Mouse (Mus musculus) gastrocnemius, postnatal 36 days (tissue): ENCODE results near the gene Cdh5. TPM values are rescaled to one million over a fixed set of nuclear protein-coding genes. Genes with fewer than 3 reads are reported as not detected.
A peak's percentile ranks its signal among the peaks of the same experiment; 100 is the strongest.

Experiments
- DNase-seq, 2 experiments: peaks; one replicate each; pipeline ENCODE4 v3.0.0; 2022
- intact Hi-C: fragments of 180-260 bp; cut with DNase I; formaldehyde crosslinking; loops from one replicate; pipeline ENCODE4 v1.15.1; 2025
- total RNA-seq, 2 experiments: library from RNA; stranded (reverse); gene quantifications; 2 replicates each; pipeline ENCODE4 v1.2.3; 2021

Gene Cdh5
- total RNA-seq, 2 experiments from 2014 or later = 40.2 to 46.1 TPM

- intact Hi-C loops = no loop called here
- no peak for DNase-seq
These were observed 29.5 kb downstream of the Cdh5 start for GRCm38 (mm10) chr8:104130916-104131315.

GRCm38 (mm10) chr8:104131414-104131975 lies 30.1 kb downstream of the Cdh5 start:
- no peak for DNase-seq
- intact Hi-C loops = no loop called here

GRCm38 (mm10) chr8:104134521-104134920 lies 33.1 kb downstream of the Cdh5 start:
- no peak for DNase-seq
- intact Hi-C loops = no loop called here

GRCm38 (mm10) chr8:104136277-104136676 lies 34.9 kb downstream of the Cdh5 start:
- DNase-seq = no peak
- intact Hi-C loops = no loop called here

GRCm38 (mm10) chr8:104137636-104138035 lies 36.2 kb downstream of the Cdh5 start:
- no peak for DNase-seq
- intact Hi-C loops = no loop called here

GRCm38 (mm10) chr8:104140611-104141010 lies 39.2 kb downstream of the Cdh5 start:
- DNase-seq = no peak
- intact Hi-C loops = loop anchor here (1.0 kb wide), 1 partner anchor 42 kb away; no protein-coding TSS in a partner anchor

GRCm38 (mm10) chr8:104142415-104142814 lies 41.0 kb downstream of the Cdh5 start:
- intact Hi-C loops = no loop called here
- DNase-seq = no peak

- intact Hi-C loops = no loop called here
These were observed 42.0 kb downstream of the Cdh5 start for GRCm38 (mm10) chr8:104143379-104143778.

GRCm38 (mm10) chr8:104144434-104145216 lies 43.2 kb downstream of the Cdh5 start:
- DNase-seq = no peak
- intact Hi-C loops = no loop called here

More at GRCm38 (mm10) chr8:104143379-104143778, 42.0 kb downstream of the Cdh5 start:
- no peak for DNase-seq

- DNase-seq = peak; percentile 71 to 82
- intact Hi-C loops = loop anchor here (1.0 kb wide), 1 partner anchor 73 kb away; no protein-coding TSS in a partner anchor
These were observed 44.7 kb downstream of the Cdh5 start for GRCm38 (mm10) chr8:104145981-104146689.

- intact Hi-C loops = loop anchor here (1.0 kb wide), 1 partner anchor 72 kb away; no protein-coding TSS in a partner anchor
- DNase-seq = no peak
These were observed 45.5 kb downstream of the Cdh5 start for GRCm38 (mm10) chr8:104146717-104147494.

GRCm38 (mm10) chr8:104147947-104148346 lies 46.5 kb downstream of the Cdh5 start:
- intact Hi-C loops = no loop called here
- no peak for DNase-seq

GRCm38 (mm10) chr8:104160731-104161130 lies 59.3 kb downstream of the Cdh5 start:
- DNase-seq = no peak
- intact Hi-C loops = no loop called here

- DNase-seq = no peak
- intact Hi-C loops = no loop called here
These were observed 68.0 kb downstream of the Cdh5 start for GRCm38 (mm10) chr8:104169461-104169860.

GRCm38 (mm10) chr8:104170118-104171049 lies 69.0 kb downstream of the Cdh5 start, which contains the start of gene Bean1:
Gene Bean1, plus strand, starts transcription at chr8:104170442.
- peak; percentile 28 to 29 for DNase-seq
- intact Hi-C loops = no loop called here

- intact Hi-C loops = no loop called here
- no peak for DNase-seq
These were observed 69.7 kb downstream of the Cdh5 start for GRCm38 (mm10) chr8:104171050-104171620.

- DNase-seq = no peak
- intact Hi-C loops = no loop called here
These were observed 71.0 kb downstream of the Cdh5 start for GRCm38 (mm10) chr8:104172420-104172819.

GRCm38 (mm10) chr8:104175848-104176527 lies 74.6 kb downstream of the Cdh5 start:
- intact Hi-C loops = no loop called here
- no peak for DNase-seq
